Mouse (Mus musculus): ENCODE results near the gene Utp4. TPM values are rescaled to one million over a fixed set of nuclear protein-coding genes. Genes with fewer than 3 reads are reported as not detected.
"Not testable (repeated sequence)": the region's sequence is repeated elsewhere in the genome, so short reads cannot be mapped to it uniquely, and the experiment has no call there.

Gene Utp4
- total RNA-seq, 2 experiments from 2014 or later: 30.0 to 30.2 TPM

DNA sequence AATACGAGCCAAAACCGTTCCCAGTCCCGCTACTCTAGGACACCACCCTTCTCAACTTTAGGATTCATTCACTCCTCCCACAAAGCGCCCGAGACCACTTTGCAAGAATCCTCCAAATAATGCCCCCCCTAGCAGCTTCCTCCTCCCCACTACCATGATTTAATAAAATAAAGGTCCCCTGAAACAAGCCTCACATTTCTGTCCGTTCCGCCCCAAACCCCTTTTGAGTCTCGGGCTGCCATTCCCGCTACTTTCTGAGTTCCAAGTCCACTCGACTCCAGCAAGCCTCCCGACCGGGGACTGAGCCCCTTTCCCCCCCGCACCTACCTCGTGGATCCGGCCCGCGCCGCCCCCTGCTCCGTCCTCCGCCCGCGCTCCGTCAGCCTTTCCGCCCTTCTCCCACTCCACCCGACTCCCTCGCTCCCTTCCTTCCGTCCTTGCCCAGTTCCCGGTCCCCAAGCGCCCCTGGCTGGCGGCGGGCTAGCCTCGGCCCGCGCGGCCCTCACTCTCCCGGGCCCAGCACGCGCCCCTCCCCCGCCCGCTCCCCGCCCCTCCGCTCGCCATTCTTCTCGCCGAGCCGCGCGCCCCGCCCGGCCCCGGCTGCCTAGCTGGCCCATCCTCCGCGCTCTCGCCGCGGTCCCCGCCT is 507 bp upstream of the Utp4 start:
- peak; percentile 61 for DNase-seq
- intact Hi-C loops (cut with DNase I): no loop called here

DNA sequence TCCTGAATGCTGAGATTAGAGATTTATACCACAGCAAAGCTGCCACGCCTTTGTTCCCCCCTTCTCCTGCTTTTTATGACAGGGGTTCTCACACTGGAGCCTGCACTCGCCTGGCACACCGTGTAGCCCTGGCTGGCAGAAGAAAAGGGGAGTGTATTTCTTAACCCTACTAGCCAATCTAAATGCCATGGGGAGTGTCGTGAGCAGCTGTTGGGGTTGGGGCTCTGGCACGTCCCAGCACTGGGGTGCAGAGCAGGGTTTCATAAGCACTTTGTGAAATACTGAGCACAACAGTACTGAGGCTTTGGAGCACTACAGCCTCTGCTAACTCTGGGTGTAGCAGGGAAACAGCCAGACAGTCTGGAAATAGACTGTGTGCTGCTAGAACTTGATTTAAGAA is 6.0 kb downstream of the Utp4 start:
- DNase-seq: no peak

DNA sequence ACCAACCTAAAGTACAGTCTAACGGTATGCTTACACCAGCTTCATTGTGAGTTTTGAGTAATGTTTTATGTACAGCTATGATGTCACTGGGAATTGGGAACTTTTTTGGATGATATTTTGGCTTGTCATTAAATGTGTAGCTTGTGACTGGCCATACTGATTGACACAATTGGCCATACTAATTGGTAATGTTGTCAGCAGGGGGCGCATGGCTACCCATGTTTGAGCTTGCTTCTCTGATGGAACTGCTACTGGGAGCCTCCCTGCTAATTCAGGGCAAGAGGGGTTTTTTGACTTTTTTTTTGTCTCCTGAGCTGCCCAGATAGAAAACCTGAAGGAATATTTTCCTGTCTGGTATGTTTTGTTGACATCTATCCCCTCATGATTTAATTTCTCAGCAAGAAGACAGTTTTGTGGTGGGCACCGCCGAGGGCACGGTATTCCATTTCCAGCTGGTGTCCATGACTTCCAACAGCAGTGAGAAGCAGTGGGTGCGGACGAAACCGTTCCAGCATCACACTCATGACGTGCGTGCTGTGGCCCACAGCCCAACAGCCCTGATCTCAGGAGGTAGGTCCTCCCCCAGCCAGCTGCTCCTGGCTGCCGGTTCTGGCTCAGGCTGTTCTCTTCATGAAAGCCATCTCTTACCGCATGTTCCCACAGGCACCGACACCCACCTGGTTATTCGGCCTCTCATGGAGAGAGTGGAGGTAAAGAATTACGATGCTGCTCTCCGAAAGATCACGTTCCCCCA is 12.5 kb downstream of the Utp4 start:
- DNase-seq: peak; percentile 44
- intact Hi-C loops (cut with DNase I): no loop called here

More for the DNA sequence above, 6.0 kb downstream of the Utp4 start:
- intact Hi-C loops (cut with DNase I): no loop called here

DNA sequence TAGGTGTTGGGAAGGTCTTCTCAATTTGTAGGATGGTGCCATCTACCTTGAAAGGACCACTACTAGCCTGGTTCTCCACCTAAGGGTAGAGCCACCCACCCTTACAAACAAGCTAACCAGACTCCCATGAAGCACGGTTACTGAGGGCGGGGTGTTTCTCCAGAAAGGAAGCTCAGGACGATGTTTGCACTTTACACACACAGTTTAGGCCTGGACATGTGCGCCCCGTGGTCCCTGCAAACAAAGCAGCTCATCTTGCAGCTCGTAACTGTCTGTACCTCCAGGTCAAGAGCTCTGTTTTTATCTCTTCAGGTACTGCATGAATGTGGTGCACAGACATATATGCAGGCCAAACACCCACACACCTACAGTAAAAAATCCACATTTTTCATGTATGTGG is 13.2 kb downstream of the Utp4 start:
- intact Hi-C loops (cut with DNase I): no loop called here
- DNase-seq: no peak

DNA sequence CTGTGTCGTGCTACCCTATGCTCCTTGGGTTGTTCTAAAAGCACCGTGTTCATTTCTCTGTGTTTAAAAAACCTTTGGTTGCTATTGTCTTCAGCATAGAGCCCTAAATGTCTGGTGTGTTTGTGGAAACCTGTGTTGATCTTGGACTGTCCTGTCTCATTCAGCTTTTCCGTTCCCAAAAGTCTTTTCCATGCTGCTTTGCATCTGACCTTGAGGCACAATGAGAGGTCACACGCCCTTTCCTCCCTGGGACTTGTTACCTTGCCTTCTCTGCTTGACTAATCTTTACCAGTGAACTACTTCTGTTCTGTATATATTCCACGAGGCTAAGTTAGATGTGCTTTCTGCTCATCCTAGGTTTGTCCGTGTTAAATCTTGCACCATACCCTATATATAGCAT is 14.0 kb downstream of the Utp4 start:
- intact Hi-C loops (cut with DNase I): no loop called here
- no peak for DNase-seq

DNA sequence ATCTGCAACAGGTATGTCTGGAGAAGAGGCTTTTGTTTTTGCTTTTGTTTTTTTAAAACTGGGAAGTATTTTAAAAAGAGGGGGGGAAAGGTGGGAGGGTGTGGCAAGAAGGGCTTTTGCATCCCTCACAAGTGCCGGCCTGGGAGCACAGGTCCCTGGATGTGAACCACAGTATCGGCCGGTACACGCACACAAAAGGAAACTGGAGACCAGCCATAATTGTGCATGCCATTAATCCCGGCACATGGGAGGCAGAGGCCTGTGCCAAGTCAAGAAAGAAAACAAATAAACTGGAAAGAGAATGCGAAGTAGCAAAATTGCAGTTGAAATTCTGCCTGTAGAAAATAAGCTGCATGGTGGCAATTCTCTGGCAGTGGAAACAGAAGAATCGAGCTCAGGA is 14.9 kb downstream of the Utp4 start:
- intact Hi-C loops (cut with DNase I): no loop called here
- no peak for DNase-seq

DNA sequence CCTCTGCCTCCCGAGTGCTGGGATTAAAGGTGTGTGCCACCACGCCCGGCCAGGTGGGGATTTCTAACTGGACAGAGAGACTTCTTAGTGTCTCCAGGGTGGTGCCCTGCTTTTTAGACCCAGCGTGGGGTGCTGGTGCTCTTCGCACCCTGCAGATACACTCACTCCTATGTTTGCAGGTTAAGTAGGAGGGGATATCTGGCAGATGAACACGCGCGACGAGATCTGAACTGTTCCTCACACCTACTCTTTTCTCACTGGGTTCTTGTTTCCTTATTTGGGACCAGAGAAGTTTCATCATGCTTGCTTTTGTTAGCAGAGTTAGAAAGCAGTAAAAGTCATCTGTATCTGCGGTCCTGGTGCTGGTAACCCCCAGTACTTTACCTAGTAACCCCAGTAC is 20.2 kb downstream of the Utp4 start:
- intact Hi-C loops (cut with DNase I): no loop called here
- no peak for DNase-seq

DNA sequence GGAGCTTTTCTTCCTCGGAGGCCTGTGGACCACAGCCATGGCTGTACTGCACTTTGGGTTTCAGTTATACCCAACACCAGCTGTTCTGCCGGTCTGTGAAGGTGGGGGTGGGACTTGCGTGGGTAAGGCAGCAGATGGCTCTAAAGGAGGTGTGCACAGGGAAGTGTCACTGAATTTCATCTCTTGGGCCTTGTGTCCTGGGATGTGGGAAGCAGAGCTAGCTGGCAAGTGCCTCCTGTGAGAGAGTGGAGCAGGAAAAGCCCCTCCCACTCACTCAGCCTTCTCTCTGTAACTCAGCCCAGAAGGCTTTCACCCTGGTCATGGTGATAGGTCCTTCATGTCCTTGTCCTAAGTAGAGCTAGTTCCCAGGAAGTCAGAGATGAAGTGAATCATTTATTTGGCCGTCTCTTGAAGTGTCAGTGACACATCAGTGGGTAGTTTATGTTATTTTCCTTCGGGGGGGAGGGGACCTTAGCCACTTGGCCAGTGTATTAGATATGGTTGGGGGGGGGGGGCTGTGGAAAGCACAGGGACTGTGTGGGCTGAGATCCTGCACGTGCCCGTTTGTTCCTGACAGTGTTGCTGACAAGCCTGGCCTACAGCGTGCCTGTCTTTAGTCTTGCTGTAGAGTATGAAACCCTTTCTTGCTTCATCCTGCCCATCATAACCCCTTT is 26.4 kb downstream of the Utp4 start:
- no peak for DNase-seq
- intact Hi-C loops (cut with DNase I): no loop called here

DNA sequence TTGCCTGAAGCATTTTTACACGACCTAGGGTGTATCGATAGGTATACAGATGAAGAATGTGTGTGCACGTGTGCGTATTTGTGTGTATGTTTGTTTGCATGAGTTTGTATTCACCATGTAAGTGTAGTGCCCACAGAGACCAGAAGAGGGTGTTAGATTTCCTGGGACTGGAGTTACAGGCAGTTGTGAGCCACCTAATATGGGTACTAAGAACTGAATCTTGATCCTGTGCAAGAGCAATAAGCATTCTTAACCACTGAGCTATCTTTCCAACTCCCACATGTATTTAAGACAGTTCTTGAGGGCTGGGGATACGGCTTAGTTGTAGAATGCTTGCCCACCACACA is 26.9 kb downstream of the Utp4 start:
- intact Hi-C loops (cut with DNase I): no loop called here
- DNase-seq: no peak

DNA sequence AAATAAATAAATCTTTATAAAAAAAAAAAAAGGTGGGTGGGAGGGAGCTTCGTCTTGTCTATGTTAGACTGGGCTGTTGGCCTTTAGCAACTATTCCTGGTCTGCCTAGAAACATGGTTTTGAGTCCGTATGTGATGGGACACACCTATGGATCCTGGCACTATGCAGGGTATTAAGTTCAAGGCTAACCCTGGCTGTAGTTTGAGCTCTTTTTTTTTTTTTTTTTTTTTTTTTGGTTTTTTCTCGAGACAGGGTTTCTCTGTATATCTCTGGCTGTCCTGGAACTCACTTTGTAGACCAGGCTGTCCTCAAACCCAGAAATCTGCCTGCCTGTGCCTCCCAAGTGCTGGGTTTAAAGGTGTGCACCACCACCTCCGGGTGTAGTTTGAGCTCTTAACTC is 30.6 kb downstream of the Utp4 start:
- no peak for DNase-seq
- intact Hi-C loops (cut with DNase I): no loop called here

DNA sequence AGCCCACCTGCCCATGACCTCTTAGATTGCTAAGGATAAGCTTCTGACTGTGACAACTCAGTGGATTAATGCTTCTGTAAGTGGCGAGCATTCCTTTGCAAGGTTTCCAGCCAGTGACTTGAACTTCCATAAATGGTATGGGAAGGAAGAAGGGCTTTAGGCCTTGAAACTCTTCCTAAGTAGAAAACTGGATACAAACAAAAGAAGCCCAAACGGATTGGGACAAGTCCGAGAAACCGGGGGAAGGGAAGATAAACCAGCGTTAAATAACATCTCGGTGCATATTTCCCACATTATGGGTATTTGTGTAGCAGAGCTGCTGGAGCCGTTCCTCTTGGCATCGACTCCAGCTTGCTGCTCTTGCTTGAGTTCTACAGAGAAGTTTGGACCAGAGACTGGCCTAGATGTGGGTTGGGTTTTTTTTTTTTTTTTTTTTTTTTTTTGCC is 31.5 kb downstream of the Utp4 start:
- intact Hi-C loops (cut with DNase I): loop anchor here (5.0 kb wide), 1 partner anchor 72 kb away; no protein-coding TSS in a partner anchor
- DNase-seq: no peak

DNA sequence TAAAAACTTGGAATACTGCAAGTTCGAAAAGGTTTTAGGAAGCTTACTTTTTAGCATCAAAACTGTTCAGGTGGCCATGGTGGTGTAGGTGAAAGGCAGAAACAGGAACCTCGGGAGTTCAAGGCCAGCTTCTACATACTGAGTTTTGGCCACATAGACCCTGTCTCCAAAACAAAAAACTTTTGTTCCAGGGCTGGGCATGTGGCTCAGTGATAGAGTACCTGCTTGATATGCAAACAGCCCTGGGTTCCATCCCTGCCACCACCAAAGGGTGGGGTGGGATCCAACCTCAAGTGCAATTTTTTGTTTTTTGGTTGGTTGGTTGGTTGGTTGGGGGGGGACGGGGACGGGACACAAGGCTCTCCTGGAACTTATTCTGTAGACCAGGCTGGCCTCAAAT is 32.0 kb downstream of the Utp4 start:
- DNase-seq: no peak
- intact Hi-C loops (cut with DNase I): loop anchor here (5.0 kb wide), 1 partner anchor 72 kb away; no protein-coding TSS in a partner anchor

DNA sequence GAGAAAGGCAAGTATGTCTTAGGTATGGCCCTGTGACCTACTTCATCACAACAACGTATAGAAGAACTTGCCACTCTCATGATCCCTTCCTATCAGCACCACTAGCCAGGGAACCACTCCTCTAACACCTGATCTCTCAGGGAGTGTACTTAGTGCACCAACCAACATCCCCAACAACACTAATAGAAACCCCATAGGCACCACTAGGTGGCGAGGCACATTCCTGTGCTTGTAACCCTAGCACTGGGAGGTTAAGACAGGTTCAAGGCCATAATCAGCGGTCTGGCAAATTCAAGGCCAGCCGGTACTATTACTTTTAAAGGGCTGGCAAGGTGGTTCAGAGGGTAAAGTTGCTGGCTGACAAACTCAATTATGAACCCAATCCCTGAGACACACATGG is 33.8 kb downstream of the Utp4 start:
- DNase-seq: no peak
- intact Hi-C loops (cut with DNase I): loop anchor here (5.0 kb wide), 1 partner anchor 70 kb away; no protein-coding TSS in a partner anchor

DNA sequence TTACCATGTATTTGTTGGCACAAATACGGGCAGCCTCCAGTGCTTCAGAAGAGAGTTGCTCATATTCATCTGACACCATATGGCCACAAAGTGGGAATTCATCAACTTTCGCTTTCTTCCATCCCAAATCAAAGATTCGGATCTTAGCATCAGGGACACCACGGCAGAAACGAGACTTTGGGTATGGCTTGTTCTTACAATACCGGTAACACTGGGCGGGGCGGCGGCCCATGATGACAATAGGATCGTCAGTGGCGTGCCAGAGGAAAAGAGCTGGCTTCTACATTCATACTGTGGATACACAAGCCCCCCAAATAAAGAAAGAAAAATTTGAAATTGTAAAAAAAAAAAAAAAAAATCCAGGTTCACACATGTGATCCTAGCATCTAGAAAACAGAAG is 34.7 kb downstream of the Utp4 start:
- intact Hi-C loops (cut with DNase I): loop anchor here (5.0 kb wide), 1 partner anchor 69 kb away; no protein-coding TSS in a partner anchor
- DNase-seq: not testable (repeated sequence)

DNA sequence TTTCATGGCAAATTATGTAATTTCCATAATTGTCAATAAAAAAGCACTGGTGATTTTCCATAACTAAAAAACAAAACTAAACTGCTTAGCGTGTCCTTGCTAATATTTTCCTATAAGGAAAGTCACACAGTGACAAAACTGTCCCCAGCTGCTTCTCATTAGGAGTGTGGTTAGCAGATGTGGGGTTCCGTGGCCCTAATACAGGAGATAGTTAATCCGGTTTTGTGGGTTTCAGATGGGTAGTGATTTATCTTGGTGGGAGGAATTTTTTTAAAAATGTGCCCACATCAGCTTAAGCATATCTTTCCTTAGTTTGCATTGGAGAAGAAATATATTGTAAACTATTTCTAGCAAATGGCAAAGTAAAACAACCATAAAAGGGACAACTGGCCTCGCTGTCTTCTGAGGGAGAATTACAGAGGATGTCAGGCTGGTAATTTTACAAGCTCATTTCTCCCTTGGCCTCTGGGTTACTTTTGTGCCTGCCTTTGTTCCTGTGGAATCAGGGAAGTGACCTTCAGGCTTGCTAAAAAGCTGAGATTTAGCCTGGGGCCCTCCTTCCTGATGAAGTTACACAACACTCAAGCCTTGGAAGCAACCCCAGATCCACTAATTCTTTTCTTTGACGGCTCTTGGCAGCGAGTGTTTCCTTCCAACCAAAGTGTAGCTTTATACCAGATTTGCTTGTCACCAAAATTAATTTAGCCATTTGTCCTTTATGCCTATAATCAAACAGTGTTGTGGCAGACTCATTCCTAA is 35.9 kb downstream of the Utp4 start:
- no peak for DNase-seq
- intact Hi-C loops (cut with DNase I): loop anchor here (5.0 kb wide), 1 partner anchor 68 kb away; no protein-coding TSS in a partner anchor

DNA sequence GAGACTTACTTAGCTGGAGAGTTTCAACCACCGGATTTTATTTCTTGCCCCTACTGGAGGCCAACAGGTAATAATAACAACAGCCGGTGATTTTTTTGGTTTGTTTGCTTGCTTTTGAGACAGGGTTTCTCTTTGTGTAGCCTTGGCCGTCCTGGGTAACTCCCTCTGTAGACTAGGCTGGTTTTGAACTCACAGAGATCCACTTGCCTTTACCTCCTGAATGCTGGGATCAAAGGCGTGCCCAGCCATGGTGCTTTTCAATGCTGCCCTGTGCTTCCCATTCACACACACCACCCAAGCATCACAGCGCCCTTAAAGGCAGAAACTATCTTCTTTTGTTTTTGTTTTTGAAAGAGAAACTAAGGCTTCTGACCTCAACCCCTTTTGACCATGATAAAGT is 36.5 kb downstream of the Utp4 start:
- intact Hi-C loops (cut with DNase I): loop anchor here (5.0 kb wide), 1 partner anchor 67 kb away; no protein-coding TSS in a partner anchor
- DNase-seq: no peak

DNA sequence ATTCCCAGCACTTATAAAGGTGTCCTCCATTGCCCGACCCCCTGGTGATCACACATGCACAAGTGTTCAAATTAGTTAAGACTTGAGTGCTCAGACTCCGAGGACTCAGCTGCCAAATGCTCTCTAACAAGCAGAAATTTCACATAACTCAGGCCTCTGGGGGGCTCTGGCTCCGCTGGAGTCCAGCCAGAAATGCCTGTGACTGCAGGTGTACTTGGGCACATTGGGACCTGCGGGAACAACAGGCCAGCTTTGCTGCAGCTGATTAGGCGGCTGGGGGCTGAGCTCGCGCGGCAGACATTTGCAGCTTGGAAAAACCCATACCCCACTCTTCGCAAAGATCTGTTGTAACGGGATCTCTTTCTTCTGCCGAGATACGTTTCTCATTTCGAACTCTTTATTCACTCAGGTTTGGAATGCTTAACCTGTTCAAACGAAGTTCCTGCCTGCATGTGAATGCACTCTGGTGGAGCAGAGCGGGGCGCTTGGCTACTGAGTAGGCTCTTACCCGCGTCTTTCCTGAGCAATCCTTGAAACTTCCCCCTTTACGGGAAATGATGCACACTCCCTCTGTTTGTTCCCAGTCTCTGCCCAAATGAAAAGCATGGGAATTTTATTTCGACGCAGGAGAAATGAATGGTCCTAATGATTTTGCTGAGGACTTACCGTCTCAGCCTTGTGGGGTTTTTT is 39.1 kb downstream of the Utp4 start:
- peak; percentile 10 for DNase-seq
- intact Hi-C loops (cut with DNase I): no loop called here

DNA sequence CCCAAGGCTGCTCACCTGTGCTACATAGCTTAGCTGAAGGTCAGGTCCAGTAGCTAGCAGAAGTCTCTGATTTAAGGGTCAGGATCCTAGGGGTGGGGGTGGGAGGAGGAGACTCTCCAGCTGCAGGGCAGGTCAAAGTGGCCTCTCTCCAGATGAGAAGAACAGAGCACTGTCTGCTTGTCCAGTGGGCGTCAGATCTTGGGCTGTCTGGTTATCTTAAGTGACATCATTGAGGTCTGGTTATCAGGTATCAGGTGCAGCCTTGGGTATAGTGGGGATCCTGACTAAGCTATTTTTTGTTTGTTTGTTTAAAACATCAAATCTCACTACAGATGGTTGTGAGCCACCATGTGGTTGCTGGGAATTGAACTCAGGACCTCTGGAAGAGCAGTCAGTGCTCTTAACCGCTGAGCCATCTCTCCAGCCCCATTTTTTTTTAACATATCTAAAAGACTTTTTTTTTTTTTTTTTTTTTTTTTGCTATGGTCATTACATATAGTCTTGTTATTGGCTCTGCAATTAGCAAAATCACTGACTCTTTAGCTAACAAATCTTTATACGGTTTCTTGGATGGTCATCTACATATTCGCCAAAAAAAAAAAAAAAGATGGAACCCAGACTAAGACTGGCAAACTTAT is 40.2 kb downstream of the Utp4 start:
- intact Hi-C loops (cut with DNase I): no loop called here
- no peak for DNase-seq

DNA sequence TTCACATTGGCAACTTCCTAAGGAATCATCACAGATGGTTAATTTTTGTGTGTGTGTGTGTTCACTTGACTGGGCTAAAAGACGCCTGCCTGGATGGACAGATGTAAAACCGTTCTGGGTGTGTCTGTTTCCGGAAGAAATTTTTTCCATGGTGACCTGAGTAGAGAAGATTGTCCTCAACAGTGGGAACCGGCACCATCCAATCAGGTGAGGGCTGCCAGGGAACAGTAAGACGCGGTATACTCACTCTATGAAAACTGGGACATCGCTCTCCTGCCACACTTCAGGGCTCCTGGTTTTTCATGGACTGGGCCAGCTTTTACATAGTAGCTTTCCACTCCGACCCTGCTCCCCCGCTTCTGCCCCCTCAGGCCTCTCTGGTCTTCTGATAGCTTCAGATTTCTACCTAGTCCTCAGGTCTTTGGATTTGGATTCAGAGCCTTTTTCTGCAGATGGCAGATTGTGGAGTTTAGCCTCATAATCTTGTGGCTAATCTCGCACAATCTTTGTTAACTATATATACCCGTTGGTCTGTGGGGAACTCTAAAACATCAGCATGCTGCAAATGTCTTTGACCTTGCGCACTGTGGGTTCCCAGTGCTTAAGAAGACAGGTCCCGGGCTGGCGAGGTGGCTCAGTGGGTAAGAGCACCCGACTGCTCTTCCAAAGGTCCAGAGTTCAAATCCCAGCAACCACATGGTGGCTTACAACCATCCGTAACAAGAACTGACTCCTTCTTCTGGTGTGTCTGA is 41.0 kb downstream of the Utp4 start:
- intact Hi-C loops (cut with DNase I): no loop called here
- no peak for DNase-seq
